Comparison of ENCODE assay signal across 8 mouse cellular contexts in the genomic region with DNA sequence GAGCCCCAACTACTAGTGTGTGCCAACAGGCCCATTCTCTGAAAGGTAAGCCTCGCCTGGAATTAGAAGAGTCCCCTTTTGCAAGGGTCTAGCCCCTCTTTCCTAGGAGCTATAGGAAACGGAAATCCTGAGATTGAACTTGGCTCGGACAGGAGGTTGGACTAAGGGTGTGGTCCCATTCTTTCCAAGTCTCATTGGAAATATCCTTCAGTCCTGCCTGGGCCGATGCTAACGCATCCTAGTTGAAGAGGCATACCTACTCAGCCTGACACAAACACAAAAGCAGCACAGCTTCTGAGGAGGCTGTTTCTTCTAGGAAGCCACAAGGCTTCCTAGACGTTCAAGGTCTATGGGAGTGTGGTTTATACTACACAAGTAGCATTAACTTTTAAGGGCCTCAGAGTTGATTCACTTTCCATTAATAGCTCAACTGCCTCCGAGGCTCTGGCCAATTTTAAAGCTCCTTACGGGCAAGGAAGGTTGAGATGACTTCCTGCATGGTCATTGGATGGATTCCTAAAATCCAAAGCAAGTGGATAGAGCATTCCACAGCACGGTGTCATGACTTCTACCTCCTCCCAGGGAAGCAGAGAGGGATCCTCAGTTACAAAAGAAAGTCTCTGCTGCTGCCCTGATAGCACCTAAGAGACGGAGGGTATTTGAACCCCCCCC. TPM values are rescaled to one million over a fixed set of nuclear protein-coding genes. Genes with fewer than 3 reads are reported as not detected.
A peak's percentile ranks its signal among the peaks of the same experiment; 100 is the strongest.
DNase-seq lines count a peak whose midpoint lies in the region; ATAC-seq and TF ChIP-seq lines count a peak whose summit lies in the region.
"Had no signal": no experiment of that assay in that cellular context is flagged by ENCODE, and none has a peak within 500 bp of the region (broad histone marks: within the 10 kb centered on the region; RNA-seq: fewer than 3 reads in every experiment).

No protein-coding gene starts in this region.

- H3K9me3 ChIP-seq in heart, postnatal 0 days (replicated peaks; ENCODE audit: control insufficient read depth, low read length): no peaks in the 10 kb centered on the region
- no peaks in the 10 kb centered on the region for H3K9me3 ChIP-seq in stomach, embryonic 14.5 days (ENCODE audit: control insufficient read depth, low read depth, low read length)
- H3K9me3 ChIP-seq: G1E had no signal

- no peak overlapping the region for H3K9ac ChIP-seq in liver, adult 2 months (ENCODE audit: low read depth, low read length)
- peak overlapping the region; percentile 26; the same call in 1 of the 2 replicates for H3K9ac ChIP-seq in heart, postnatal 0 days (replicated peaks; ENCODE audit: low read depth, low read length)
- no peak overlapping the region for H3K9ac ChIP-seq in stomach, embryonic 14.5 days (replicated peaks; ENCODE audit: low read depth, low read length)

- H3K4me3 ChIP-seq in liver, adult 2 months (ENCODE audit: insufficient read depth, low read depth, low read length): no peak overlapping the region
- no peak overlapping the region for H3K4me3 ChIP-seq in brown adipose tissue, adult 24 weeks (ENCODE audit: insufficient read depth, low read depth, low read length)
- H3K4me3 ChIP-seq in heart, postnatal 0 days (ENCODE audit: low read depth, low read length): no peak overlapping the region
- H3K4me3 ChIP-seq in stomach, embryonic 14.5 days (ENCODE audit: low read depth, low read length): no peak overlapping the region

- WGBS in liver, adult 2 months: 63% methylated on average over 10 of the region's 10 CpGs
- WGBS in heart, postnatal 0 days: 28% methylated on average over 10 of the region's 10 CpGs
- WGBS in stomach, embryonic 14.5 days: 62% methylated on average over 10 of the region's 10 CpGs

- H3K4me1 ChIP-seq in liver, adult 2 months (ENCODE audit: control insufficient read depth, insufficient read depth, low read length): no peaks in the 10 kb centered on the region
- H3K4me1 ChIP-seq in brown adipose tissue, adult 24 weeks (ENCODE audit: control insufficient read depth, insufficient read depth, insufficient read length, low read length): peaks cover 28% of the 10 kb centered on the region
- peaks cover 71% of the 10 kb centered on the region for H3K4me1 ChIP-seq in heart, postnatal 0 days (ENCODE audit: control insufficient read depth, insufficient read depth)
- peaks cover 28% of the 10 kb centered on the region for H3K4me1 ChIP-seq in stomach, embryonic 14.5 days (ENCODE audit: control insufficient read depth, insufficient read depth, low read length)

- no peak overlapping the region for H3K4me2 ChIP-seq in heart, postnatal 0 days (ENCODE audit: low read depth, low read length)
- no peak overlapping the region for H3K4me2 ChIP-seq in stomach, embryonic 14.5 days (replicated peaks; ENCODE audit: low read depth, low read length)

- H3K36me3 ChIP-seq in liver, adult 2 months (ENCODE audit: control insufficient read depth, insufficient read depth, low read length): no peaks in the 10 kb centered on the region
- no peaks in the 10 kb centered on the region for H3K36me3 ChIP-seq in heart, postnatal 0 days (replicated peaks; ENCODE audit: control insufficient read depth, insufficient read depth, low read length)
- H3K36me3 ChIP-seq in stomach, embryonic 14.5 days (ENCODE audit: control insufficient read depth, insufficient read depth, low read length): no peaks in the 10 kb centered on the region
- H3K36me3 ChIP-seq: G1E had no signal

- peak; percentile 45 for ATAC-seq in heart, postnatal 0 days (ENCODE audit: insufficient read depth, low read depth)
- ATAC-seq in stomach, embryonic 14.5 days (ENCODE audit: insufficient number of reproducible peaks, insufficient read depth, low FRiP score, low read depth): no peak

- no peak for TF ChIP-seq POLR2A in liver, adult 2 months (IDR thresholded peaks at IDR 0.05; ENCODE audit: extremely low read depth, insufficient read depth, low read length)

- TF ChIP-seq EP300 in heart, postnatal 0 days (IDR thresholded peaks at IDR 0.05; ENCODE audit: low read depth): no peak

- H3K79me2 ChIP-seq in liver, adult 2 months (ENCODE audit: control insufficient read depth, insufficient read depth, low read length): no peaks in the 10 kb centered on the region

- TF ChIP-seq CTCF in liver, adult 2 months (IDR thresholded peaks at IDR 0.05; ENCODE audit: low read depth, low read length): no peak
- TF ChIP-seq CTCF in heart, postnatal 0 days (IDR thresholded peaks at IDR 0.05; ENCODE audit: low read depth): no peak

- DNase-seq in liver, adult 2 months (ENCODE audit: extremely low read depth, low read depth, low spot score): no peak
- DNase-seq in liver: no peak
- DNase-seq in heart, postnatal 0 days (ENCODE audit: low spot score): peak; percentile 59
- DNase-seq in T-cell, adult 2 months (ENCODE audit: low spot score): no peak
- DNase-seq in right cerebral cortex, postnatal 25 days: no peak

- peak overlapping the region; percentile 47 for H3K27ac ChIP-seq in liver, adult 2 months (replicated peaks; ENCODE audit: insufficient read depth, low read depth, low read length)
- peak overlapping the region; percentile 26; the same call in 1 of the 2 replicates for H3K27ac ChIP-seq in brown adipose tissue, adult 24 weeks (replicated peaks; ENCODE audit: low read depth, low read length)
- H3K27ac ChIP-seq in heart, postnatal 0 days (ENCODE audit: low read depth): peak overlapping the region; percentile 91
- peak overlapping the region; percentile 84 for H3K27ac ChIP-seq in stomach, embryonic 14.5 days (ENCODE audit: low read length)

- no peaks in the 10 kb centered on the region for H3K27me3 ChIP-seq in liver, adult 2 months (ENCODE audit: control insufficient read depth, insufficient read depth, low read length)
- H3K27me3 ChIP-seq in heart, postnatal 0 days (ENCODE audit: control insufficient read depth, insufficient read depth, low read length): no peaks in the 10 kb centered on the region
- H3K27me3 ChIP-seq in stomach, embryonic 14.5 days (ENCODE audit: control insufficient read depth, insufficient read depth, low read length): no peaks in the 10 kb centered on the region

RNA-seq across cellular contexts. Expression of a gene that starts 39.3 kb away (rescaled TPM):
- 24.1 and 29.6 TPM in 2 replicates for total RNA-seq in liver, adult 2 months (2014; rRNA removed)
- polyA plus RNA-seq in liver, adult 2 months (2012; rRNA removed): 12.3 and 17.2 TPM in 2 replicates
- polyA plus RNA-seq in brown adipose tissue, adult 24 weeks (2012; ENCODE audit: insufficient read depth, insufficient read length, missing spikeins): 11.6 and 12.8 TPM in 2 replicates
- 218 and 225 TPM in 2 replicates for total RNA-seq in heart, postnatal 0 days (2014; rRNA removed; ENCODE audit: low replicate concordance)
- 31.5 and 32.8 TPM in 2 replicates for polyA plus RNA-seq in heart, postnatal 0 days (2015; fragmentation: Nextera tagmentation; extraction: Ambion mirVana)
- polyA plus RNA-seq in stomach, embryonic 14.5 days (2014; fragmentation: Nextera tagmentation; extraction: Ambion mirVana): 20.0 and 22.2 TPM in 2 replicates

Comparison
In these comparisons a context has a peak if more than half of its experiments do, and no peak if none do; other contexts are left out.
1. H3K27ac ChIP-seq: peak in every context shown above with its lines; median percentile 91 in heart, postnatal 0 days; 84 in stomach, embryonic 14.5 days; 47 in liver, adult 2 months; 26 in brown adipose tissue, adult 24 weeks.